Mouse (Mus musculus) gastrocnemius, postnatal 25 days (tissue): ENCODE results near the gene Inpp5e. TPM values are rescaled to one million over a fixed set of nuclear protein-coding genes. Genes with fewer than 3 reads are reported as not detected.
"Not testable (repeated sequence)": the region's sequence is repeated elsewhere in the genome, so short reads cannot be mapped to it uniquely, and the experiment has no call there.

Experiments used
- DNase-seq: peaks from one replicate; pipeline ENCODE4 v3.0.0; 2022
- total RNA-seq, 2 experiments: library from RNA; stranded (reverse); gene quantifications; 1 replicate in 1 of 2; 2 replicates in 1 of 2; pipeline ENCODE4 v1.2.3; 2021

Gene Inpp5e
- total RNA-seq, 2 experiments from 2014 or later, result 6.5 to 7.6 TPM

DNA sequence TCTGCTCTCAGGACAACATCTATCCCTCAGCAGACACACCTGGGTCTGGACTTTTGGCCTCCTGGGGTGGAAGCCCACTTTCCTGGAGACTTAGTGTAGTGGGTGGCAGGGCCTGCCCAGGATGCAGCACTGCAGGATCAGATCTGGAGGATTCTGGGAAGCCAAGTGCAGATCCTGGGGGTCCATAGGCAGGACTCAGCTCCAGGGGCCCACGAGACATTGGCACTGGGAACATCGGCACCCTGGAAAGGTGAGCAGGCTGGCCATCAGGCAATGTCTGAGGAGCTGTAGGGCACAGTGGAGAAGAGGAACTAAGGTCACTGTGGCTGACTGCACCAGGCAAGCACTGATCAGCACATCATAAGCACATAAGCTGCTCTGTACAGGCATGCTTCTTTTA is 13.0 kb upstream of the Inpp5e start:
- no peak for DNase-seq

DNA sequence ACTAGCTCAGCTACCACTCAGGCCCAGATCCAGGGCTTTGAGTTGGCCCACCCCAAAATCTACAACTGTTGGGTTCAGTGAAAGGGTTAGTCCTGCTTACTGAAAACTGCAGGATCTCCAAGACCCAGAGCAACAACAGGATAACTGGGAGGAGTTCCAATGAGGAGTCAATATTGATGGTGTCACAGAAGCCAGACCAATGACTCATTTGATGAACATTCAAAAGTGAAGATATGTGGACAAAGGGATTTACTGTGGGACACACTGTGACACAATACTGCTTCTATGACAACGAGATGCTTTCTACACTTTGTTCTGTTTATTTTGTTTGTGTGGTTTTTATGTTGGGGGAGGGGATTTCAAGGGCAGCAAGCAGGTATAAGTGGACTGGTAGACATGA is 9.1 kb upstream of the Inpp5e start:
- DNase-seq, result no peak

DNA sequence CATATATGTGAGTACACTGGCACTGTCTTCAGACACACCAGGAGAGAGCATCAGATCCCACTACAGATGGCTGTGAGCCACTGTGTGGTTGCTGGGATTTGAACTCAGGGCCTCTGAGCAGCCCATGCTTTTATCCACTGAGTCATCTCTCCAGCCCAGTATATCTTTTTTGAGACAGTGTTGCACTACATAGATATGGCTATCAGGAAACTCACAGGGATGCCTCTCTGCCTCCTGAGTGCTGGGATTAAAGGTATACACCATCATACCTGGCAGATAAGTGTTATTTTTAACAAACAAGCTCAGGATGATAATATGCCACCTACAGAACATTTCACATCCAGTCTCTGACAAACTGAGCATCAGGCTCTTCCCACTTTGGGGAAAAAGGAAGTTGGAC is 8.1 kb upstream of the Inpp5e start:
- DNase-seq, result no peak

DNA sequence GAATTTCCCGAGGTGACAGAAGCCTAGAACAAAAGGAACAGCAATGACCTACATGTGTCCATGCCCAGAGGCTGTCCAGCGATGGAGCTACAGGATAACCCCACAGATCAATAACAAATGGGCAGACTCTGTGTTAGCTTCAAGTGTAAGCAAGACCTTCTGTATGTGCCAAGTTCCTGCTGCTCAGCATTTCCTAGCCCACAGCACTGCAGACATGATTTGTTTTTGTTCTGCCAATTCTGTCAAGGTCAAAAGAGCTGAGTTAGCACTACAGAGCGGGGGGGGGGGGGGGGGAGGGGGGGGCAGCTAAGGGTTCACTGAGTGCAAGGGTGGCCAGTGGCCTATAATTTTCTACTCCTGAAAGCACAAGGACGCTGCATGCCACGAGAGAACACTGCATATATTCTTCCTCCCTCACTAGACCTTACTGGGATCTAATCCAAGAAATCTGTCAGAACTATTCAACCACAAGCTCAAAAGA is 2.0 kb upstream of the Inpp5e start:
- DNase-seq, result no peak

DNA sequence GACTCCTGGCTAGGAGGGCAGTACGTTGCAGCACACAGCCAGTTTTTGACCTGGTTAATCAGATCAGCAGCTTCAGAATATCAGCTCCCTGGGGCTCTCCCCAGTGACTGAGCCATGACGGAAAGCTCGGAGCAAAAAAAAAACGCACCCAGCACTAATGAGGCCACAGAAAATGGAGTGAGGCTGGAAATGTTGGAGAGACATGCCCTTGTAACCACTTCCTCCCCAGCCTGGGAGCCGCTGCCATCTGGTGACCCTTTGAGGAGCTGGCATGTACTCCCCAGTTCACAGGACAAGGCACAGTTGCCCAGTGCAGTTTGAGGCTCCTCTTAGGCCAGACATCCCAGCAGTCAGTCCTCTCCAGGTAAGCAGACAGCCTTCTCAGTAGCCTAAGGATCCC is 1.1 kb upstream of the Inpp5e start:
- DNase-seq, result no peak

DNA sequence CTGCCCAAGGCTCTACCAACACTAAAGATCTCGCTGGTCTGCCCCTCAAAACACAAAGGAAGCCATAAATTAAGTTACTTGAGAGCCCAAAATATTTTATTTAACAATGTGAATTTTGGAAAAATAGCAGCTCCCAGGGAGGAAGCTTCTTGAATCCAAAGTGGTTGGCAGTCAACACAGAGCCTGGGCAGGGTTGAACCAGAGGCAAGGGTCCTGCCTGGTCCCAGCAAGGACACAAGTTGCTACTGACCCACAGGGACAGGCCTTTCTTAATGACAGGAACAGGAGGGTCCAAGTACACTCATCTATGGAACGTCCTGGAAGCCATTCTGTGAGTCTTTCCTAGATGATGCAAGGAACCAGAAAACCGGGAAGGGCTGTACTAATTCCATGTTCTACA is 359 bp upstream of the Inpp5e start:
- DNase-seq, result no peak

DNA sequence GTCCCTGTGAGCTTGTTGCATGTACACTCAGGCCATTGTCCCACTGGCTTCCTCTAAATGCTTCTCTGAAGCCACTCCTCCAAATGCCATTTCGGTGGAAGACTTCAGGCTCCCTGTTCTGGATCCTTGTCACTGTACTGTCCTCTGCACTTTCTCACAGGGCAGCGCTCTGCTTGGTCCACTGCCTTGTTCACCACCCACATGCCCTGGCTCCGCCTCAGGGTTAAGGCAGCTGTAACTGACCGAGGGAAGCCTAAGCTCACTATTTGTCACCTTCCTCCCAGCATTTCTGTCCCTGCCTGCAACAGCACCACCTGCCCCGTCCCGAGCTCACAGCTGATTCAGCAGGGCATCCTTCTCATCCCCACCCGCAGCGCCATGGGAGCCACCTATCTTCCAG is 5.7 kb downstream of the Inpp5e start:
- no peak for DNase-seq

DNA sequence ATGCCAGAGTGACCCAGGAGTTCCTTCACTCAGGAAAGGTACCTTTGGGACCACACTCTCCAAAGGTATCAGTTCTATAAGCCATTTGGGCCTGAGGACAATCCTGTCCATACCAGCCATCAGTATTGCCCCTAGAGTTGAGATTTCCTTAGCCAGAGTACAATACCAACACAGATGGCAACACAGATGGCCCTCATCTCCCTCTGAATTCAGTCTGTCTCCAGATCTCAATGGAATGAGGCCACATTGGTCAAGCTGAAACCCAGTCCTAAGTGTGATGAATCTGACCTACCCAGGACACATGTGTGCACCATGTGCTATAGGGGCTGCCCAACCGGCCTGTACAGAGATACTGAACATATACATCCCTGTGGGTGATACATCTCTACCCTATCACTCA is 6.7 kb downstream of the Inpp5e start:
- DNase-seq, result no peak

DNA sequence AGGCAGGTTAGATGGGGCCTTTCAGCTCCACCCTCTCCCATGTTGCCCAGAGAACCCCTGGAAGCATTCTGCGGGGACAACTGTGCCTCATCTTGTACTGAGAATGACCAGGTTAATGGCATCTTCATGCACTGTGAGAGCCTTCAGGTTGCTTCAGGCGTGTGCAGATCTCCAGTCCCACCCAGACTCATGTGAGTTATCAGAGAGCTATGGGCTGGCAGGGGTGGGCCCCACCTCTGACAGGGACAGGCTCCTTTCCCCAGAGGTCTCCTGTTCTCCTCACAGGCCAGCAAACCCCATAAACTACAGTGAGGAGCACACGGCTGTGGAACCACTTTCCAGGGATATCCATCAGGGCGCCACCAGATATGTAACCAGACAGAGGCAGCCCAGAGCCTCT is 8.0 kb downstream of the Inpp5e start:
- no peak for DNase-seq

DNA sequence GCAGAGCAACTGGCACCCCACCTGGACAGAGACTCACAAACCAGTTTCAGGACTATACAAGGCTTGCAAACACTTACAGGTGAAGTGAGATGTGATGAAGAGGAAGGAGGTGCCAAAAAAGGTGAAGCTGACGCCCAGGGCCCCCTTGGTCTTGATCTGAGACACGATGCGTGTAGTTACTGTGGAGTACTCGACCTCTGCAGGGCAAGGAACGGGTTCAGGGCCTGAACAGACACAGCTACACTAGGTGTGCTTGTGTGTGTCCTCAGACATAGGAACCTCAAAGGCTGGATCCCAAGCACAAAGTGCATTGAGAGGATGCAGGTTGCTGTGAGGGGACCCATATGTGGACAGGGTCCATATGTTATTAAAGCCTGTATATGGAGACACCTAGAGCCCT is 8.7 kb downstream of the Inpp5e start:
- DNase-seq, result no peak

DNA sequence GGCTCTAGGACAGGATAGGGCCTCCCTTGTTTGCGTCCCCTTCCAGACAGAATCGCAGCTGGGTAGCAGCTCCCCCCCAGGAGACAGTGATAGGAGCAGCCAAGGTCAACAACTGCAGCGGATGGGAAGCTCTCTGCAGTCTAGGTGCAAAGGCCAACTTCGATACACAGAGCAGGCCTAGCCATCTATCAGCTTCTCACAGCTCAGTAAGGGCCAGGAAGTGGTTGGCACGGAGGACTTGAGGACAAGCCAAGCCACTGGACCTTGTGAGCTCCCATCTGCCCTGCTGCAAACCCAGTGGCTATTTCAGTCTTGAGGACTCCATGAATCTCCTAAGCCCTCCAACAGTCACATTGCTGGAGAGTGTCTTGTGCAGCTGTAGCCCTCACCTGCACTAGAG is 9.4 kb downstream of the Inpp5e start:
- peak; percentile 50 for DNase-seq

DNA sequence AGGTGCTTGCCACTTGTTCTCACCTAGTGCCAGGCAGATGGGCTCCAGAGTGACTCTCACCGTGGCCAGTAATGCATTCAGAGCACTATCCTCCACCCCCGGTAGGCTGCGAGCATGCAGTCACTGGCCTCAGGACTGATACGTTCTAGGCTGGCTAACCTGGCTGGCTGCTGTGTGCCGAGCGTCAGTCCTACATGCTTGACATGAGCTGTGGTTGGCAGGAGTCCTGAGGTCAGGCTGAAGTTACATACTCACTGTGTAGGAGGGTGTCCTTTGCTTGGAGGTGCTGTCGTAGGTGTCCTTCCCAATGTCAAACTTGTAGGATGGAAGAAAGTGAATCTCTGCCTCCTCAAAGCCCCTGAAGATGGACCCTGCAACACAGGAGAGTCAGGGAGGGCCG is 10.0 kb downstream of the Inpp5e start:
- no peak for DNase-seq

DNA sequence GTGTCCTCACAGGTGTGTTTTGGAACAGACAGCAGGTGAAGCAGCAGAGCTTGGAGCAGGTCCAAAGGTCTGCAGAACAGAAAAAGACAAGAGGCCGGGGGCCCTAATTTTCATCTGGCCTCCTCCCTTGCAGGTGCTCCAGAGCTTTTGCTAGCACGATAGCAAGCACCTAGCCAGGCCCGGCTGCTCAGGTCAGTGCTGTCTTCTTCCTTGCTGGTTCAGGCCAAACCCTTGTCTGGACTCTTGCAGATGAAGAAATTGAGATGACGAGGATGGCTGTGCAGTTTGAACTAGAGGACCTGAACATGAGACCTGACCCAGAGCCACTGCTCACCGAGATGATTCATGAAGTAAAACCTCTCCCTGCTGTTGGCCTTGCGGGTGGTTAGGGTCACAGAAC is 17.4 kb downstream of the Inpp5e start:
- no peak for DNase-seq

DNA sequence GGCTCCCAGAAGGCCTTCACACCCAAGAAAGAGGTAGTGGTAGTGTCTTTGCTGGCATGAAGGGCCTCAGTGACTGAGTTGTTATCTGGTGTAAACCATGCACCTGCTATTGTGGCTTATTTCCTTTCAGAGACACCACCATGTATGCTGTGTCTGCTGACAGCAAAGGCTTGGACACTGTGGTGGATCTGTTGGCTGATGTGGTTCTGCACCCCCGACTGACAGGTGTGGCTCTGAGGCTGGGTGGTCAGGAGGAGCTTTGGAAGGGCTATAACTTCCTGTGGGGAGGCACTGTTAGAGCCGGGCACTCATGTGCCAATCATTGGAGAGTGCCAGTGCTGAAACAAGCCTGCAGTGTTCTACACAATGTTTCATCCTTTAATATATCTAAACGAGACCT is 18.0 kb downstream of the Inpp5e start:
- no peak for DNase-seq

DNA sequence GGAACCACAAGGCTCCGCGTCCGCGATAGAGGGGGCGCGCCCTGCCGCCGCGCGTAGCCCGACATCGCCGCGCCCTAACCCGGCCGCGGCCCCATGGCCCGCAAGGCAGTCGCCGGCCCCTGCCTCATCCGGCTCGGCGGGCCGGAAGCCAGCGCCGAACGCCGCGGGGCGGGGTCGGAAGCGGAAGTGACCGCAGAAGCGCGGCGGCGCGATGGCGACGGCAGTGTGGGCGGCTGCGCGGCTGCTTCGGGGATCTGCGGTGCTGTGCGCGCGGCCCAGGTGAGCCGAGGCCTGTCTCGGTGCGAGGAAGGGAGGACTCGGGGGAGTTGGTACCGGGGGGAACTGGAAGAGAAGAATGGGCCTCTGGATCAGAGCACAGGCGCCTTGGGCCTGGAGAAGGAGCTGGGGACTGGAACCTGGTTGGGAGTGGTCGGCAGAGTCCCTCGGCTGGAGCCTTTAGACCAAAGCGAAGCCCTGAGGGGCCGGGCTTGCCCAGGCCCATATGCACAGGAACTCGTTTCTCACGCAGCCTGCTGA is 19.8 kb downstream of the Inpp5e start, which contains the start of the genes Entr1 and Pmpca:
Gene Entr1, minus strand, starts transcription at position 163 of the 537 bp plus-strand sequence.
Gene Pmpca, plus strand, starts transcription at position 186 of the 537 bp plus-strand sequence.
- peak; percentile 85 for DNase-seq

DNA sequence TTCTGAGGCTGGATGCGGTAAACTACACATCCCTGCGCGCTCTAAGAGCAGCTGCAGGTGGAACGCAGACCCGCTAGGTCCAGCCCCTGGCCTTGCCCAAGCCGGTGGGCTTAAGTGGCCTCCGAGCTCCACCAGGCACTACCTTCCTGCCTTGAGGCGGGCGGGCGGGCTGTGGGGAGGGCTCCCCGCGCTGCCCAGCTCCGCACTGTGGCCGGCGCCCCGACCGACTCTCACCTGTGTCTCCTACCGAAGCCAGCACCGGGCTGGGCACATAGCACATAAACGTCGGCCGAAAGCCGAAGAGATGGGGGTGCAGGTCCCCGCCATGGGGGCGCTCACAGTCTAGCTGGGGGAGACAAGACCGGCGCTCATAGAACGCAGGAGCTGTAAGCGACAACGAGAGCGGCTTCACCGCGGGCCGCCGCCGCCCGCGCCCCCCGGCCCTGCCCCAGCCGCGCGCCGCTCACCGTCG is 20.3 kb downstream of the Inpp5e start:
- no peak for DNase-seq

DNA sequence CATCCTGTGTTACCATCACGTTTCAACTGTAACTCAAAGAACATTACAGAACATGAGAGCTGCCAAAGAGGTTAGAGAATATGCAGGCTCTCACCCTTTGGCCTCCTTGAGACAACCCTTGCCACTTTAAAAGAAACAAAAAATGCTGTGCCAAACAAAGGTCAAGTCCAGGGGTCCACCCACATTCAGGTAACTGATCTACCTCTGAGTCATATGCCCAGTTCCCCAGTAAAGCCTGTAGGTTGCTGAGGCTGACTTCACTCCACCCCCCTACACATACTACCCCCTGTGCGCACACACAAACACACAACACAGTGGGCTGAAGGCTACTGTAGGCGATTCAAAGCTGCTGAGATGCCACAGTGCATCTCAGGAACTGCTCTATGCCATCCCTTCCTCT is 21.3 kb downstream of the Inpp5e start:
- DNase-seq, result no peak

DNA sequence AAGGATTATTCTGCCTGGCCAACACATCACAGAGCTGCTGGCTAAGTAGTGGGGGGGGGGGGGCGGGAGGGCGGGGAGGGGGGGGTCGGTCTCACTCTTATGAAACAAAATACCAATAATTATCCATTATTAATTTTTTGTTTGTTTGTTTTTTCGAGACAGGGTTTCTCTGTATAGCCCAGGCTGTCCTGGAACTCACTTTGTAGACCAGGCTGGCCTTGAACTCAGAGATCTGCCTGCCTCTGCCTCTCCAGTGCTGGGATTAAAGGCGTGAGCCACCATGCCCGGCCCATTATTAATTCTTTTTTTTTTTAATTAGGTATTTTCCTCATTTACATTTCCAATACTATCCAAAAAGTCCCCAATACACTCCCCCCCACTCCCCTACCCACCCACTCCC is 28.1 kb downstream of the Inpp5e start:
- DNase-seq, result not testable (repeated sequence)

DNA sequence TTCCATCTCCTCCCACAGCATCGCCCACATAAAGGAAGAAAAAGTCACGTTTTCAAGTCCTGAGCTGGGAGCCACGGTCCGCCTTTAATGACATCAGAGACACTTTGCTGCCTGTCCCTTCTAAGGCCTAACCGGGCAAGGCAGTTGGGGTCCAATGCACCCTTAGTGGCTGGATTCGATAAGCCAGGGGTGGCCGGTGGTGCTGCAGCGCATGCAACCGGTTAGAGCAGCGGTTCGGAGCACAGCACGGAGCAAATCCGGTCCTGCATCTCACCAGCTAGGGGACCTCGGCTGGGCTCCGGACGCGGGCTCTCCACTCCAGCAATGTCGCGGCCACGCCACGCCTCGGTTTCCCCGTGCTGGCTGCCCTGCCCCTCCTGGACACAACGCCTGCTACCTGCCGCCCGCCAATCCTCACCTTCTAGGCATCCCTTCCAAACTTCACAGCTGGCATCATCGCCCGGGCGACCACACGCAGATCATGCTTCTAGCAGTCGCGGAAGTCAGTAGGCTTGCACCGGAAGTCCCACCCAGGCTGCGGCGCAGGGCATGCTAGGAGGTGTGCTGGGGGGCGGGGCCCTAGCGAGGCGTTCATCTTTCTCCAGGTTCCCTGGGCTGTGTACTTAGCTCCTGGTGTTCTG is 28.8 kb downstream of the Inpp5e start, which contains the start of gene Snapc4:
Gene Snapc4, minus strand, starts transcription at position 523 of the 641 bp plus-strand sequence.
- DNase-seq, result peak; percentile 73

DNA sequence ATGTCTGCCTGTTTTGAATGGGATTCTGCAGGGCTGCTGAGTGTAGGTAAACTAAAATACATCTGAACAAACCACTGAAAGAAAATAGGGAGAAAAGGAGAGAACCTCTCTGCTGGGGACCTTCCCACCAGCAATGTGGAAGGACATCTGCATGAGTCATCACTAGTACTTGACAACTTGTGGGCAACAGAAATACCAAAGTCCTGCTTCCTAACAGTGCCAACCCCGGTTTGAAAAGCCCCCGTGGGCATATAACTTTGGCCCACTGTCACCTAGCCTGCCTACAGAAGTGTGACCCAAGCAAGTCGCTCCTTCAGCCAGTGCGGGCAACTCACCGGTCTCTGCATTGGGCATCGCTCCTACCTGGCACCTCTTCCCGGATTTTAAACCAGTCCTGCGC is 36.6 kb downstream of the Inpp5e start:
- DNase-seq, result no peak

DNA sequence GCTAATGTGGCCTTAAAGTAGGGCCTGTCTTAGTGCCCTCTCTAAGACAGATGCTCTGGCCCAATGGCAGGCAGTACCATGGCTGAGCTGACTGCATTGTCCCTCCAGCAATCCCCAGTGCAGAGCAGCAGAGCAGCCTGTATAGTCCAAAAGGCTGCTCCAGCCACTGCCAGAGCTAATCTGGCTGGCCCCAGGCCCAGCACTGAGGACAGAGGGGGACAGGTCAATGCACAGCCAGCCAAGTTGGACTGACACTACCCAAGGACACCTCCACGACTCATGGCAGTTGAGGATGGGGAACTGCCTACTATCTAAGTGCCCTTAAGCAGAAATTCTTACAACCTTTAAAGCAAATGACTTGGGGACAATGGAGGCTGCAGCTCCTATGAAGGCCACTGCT is 40.4 kb downstream of the Inpp5e start:
- DNase-seq, result no peak

DNA sequence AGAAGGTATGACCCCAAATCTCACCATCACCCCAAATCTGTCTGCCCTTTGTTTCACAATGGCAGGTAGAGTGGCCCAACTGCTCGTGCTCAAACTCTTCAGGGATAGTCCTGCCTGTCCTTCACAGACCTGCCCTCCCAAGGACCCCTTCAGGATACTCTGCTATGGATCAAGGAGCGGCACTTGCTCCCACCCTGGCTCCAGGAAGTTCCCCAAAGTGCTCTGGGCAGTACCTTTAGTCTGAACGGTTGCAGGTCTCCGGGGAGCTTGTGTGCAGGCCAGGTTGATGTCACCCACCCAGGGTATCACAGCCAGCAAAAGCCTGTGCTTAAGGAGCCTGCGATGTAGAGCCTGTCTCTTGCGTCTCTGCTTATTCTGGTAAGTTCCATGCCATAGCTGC is 41.1 kb downstream of the Inpp5e start:
- DNase-seq, result no peak

DNA sequence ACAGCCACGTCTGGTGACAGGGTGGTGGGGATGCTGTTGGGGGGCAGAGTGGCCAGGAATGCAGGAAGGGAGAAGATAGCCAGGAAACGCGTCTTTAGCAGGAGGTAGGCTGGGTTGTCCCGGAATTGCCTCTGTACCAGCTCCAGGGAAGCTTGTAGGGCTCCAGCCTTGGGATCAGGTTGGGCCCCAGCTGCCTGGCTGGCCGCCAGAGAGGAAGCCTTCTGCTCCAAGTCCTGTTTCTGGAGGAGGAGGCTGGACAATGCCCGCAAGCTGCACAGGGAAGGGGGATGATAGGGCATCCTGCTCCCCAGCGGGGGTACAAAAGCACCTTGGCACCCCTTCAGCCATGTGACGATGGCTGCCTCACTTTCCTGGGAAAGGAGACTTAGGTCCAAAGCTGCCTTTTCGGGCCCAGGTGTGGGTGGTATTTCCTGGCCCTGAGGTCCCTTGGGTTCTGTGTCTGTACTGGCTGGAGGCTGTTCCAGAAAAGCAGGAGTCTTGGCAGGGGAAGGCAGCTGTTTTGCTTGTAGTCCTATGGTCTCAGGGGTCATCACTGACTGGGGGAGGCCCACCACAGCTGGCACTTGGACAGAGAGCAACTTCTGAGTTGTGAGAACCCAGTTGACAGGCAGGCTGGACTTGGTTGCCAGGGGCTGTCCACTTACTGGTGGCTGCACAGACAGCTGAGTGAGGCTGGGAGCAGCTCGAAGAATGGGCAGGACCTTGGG is 44.1 kb downstream of the Inpp5e start:
- DNase-seq, result peak; percentile 81
